ENCODE assay signal across 7 mouse cellular contexts in the genomic region with DNA sequence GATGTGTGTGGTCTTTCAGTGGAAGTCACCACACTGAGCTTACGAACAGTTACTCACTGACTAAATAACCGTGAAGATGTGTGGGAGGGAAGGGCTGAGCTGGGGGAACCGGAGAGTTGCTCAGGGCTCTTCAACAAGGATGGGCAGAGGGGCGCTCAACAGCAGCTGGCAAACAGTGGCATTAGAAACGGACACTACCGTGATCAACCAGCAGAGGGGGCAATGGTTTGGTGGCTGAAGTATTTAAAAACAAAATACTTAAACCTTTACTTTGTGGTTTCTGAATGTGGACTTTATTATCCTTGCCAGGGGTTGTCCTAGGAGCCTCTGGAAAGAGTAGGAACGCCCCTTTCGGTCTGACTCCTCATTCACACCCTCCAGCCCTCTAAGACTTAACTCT. TPM values are rescaled to one million over a fixed set of nuclear protein-coding genes. Genes with fewer than 3 reads are reported as not detected.
DNase-seq lines count a peak whose midpoint lies in the region; ATAC-seq and TF ChIP-seq lines count a peak whose summit lies in the region.

No protein-coding gene starts in this region.

- H3K4me3 ChIP-seq in embryonic facial prominence, embryonic 14.5 days (ENCODE audit: low read depth, low read length): no peak overlapping the region
- H3K4me3 ChIP-seq in kidney, postnatal 0 days (replicated peaks; ENCODE audit: low read depth, low read length): no peak overlapping the region
- no peak overlapping the region for H3K4me3 ChIP-seq in lung, adult 2 months (replicated peaks; ENCODE audit: extremely low read depth, low read depth, low read length)
- no peak overlapping the region for H3K4me3 ChIP-seq in small intestine, adult 2 months (ENCODE audit: low read depth, low read length)

- no peak overlapping the region for H3K4me2 ChIP-seq in embryonic facial prominence, embryonic 14.5 days (ENCODE audit: low read depth, low read length)
- H3K4me2 ChIP-seq in kidney, postnatal 0 days (ENCODE audit: low read length): no peak overlapping the region

- no peak for TF ChIP-seq POLR2A in lung, adult 2 months (IDR thresholded peaks at IDR 0.05; ENCODE audit: borderline replicate concordance, extremely low read depth, low read depth, low read length)
- TF ChIP-seq POLR2A in small intestine, adult 2 months (IDR thresholded peaks at IDR 0.05; ENCODE audit: low read depth, low read length): no peak

- no peak overlapping the region for H3K27ac ChIP-seq in embryonic facial prominence, embryonic 14.5 days (replicated peaks; ENCODE audit: low read depth, low read length)
- H3K27ac ChIP-seq in kidney, postnatal 0 days: no peak overlapping the region
- H3K27ac ChIP-seq in small intestine, adult 2 months (ENCODE audit: insufficient read depth, low read depth, low read length): no peak overlapping the region

- no peaks in the 10 kb centered on the region for H3K27me3 ChIP-seq in embryonic facial prominence, embryonic 14.5 days (replicated peaks; ENCODE audit: control insufficient read depth, insufficient read depth, low read length)
- no peaks in the 10 kb centered on the region for H3K27me3 ChIP-seq in kidney, postnatal 0 days (ENCODE audit: insufficient read depth, low read length)
- no peaks in the 10 kb centered on the region for H3K27me3 ChIP-seq in small intestine, adult 2 months (ENCODE audit: control insufficient read depth, insufficient read depth, low read length)

- H3K4me1 ChIP-seq in embryonic facial prominence, embryonic 14.5 days (ENCODE audit: control insufficient read depth, insufficient read depth, low read length): no peaks in the 10 kb centered on the region
- H3K4me1 ChIP-seq in kidney, postnatal 0 days (replicated peaks; ENCODE audit: insufficient read depth, low read length): no peaks in the 10 kb centered on the region
- H3K4me1 ChIP-seq in lung, adult 2 months (ENCODE audit: control insufficient read depth, insufficient read depth, low read length): peaks cover 5% of the 10 kb centered on the region
- peaks cover 4% of the 10 kb centered on the region; the same call in 1 of the 2 replicates for H3K4me1 ChIP-seq in small intestine, adult 2 months (ENCODE audit: control insufficient read depth, insufficient read depth, insufficient read length, low read length)

- TF ChIP-seq CTCF in kidney, postnatal 0 days (IDR thresholded peaks at IDR 0.05; ENCODE audit: low read depth): peak; percentile 75
- TF ChIP-seq CTCF in lung, adult 2 months (IDR thresholded peaks at IDR 0.05; ENCODE audit: insufficient read depth, low read length): peak; percentile 75
- TF ChIP-seq CTCF in small intestine, adult 2 months (IDR thresholded peaks at IDR 0.05; ENCODE audit: extremely low read depth, insufficient read length, insufficient replicate concordance, low read depth, low read length): peak; percentile 58; the same call in 1 of the 2 replicates

- H3K36me3 ChIP-seq in embryonic facial prominence, embryonic 14.5 days (ENCODE audit: control insufficient read depth, insufficient read depth, low read length): peaks cover 24% of the 10 kb centered on the region
- peaks cover 12% of the 10 kb centered on the region; the same call in 1 of the 2 replicates for H3K36me3 ChIP-seq in kidney, postnatal 0 days (ENCODE audit: insufficient read depth, low read length)
- H3K36me3 ChIP-seq in small intestine, adult 2 months (ENCODE audit: control insufficient read depth, insufficient read depth, low read length): no peaks in the 10 kb centered on the region

- WGBS in embryonic facial prominence, embryonic 14.5 days: 42% methylated on average over 8 of the region's 8 CpGs
- WGBS in kidney, postnatal 0 days: 41% methylated on average over 8 of the region's 8 CpGs
- WGBS in lung, adult 2 months: 31% methylated on average over 8 of the region's 8 CpGs
- 38% methylated on average over 8 of the region's 8 CpGs for WGBS in small intestine, adult 2 months

- ATAC-seq in embryonic facial prominence, embryonic 14.5 days (ENCODE audit: low read depth): no peak
- no peak for ATAC-seq in kidney, postnatal 0 days (replicated peaks; ENCODE audit: low FRiP score, low read depth)

- H3K9me3 ChIP-seq in embryonic facial prominence, embryonic 14.5 days (ENCODE audit: control insufficient read depth, low read length): no peaks in the 10 kb centered on the region
- H3K9me3 ChIP-seq in kidney, postnatal 0 days (replicated peaks; ENCODE audit: low read length): no peaks in the 10 kb centered on the region

- DNase-seq in right cerebral cortex, adult 18-20 months: peak; percentile 24
- DNase-seq in right cerebral cortex, postnatal 36 days (ENCODE audit: low spot score in 2 of 2): no peak
- peak; percentile 32 for DNase-seq in adipocyte (ENCODE audit: low spot score)
- DNase-seq in embryonic facial prominence, embryonic 14.5 days (ENCODE audit: low spot score): peak; percentile 37
- DNase-seq in kidney, postnatal 0 days (ENCODE audit: low spot score): peak; percentile 72
- DNase-seq in lung, adult 2 months: peak; percentile 66

- H3K9ac ChIP-seq in embryonic facial prominence, embryonic 14.5 days (ENCODE audit: low read depth, low read length): no peak overlapping the region
- no peak overlapping the region for H3K9ac ChIP-seq in kidney, postnatal 0 days (ENCODE audit: low read depth, low read length)

RNA-seq across cellular contexts. Expression of a gene that starts 10.2 kb away (rescaled TPM):
- polyA plus RNA-seq in embryonic facial prominence, embryonic 14.5 days (2014; fragmentation: Nextera tagmentation; extraction: Ambion mirVana): 22.7 and 24.3 TPM in 2 replicates
- polyA plus RNA-seq in kidney, postnatal 0 days (2015; fragmentation: Nextera tagmentation; extraction: Ambion mirVana): 13.4 and 16.1 TPM in 2 replicates
- polyA plus RNA-seq in lung, adult 2 months (2012; rRNA removed): 0.85 and 1.3 TPM in 2 replicates
- 0.09 and 0.19 TPM in 2 replicates for polyA plus RNA-seq in small intestine, adult 2 months (2012; rRNA removed)

RNA-seq across cellular contexts. Expression of a gene that starts 44.0 kb away (rescaled TPM):
- 22.1 and 24.6 TPM in 2 replicates for polyA plus RNA-seq in embryonic facial prominence, embryonic 14.5 days (2014; fragmentation: Nextera tagmentation; extraction: Ambion mirVana)
- polyA plus RNA-seq in kidney, postnatal 0 days (2015; fragmentation: Nextera tagmentation; extraction: Ambion mirVana): 25.9 and 28.5 TPM in 2 replicates
- polyA plus RNA-seq in lung, adult 2 months (2012; rRNA removed): 1.3 and 3.8 TPM in 2 replicates
- 0.13 and 0.85 TPM in 2 replicates for polyA plus RNA-seq in small intestine, adult 2 months (2012; rRNA removed)

Comparison
In these comparisons a context has a peak if more than half of its experiments do, and no peak if none do; other contexts are left out.
1. DNase-seq: peak in right cerebral cortex, adult 18-20 months (single experiment), adipocyte (single experiment), embryonic facial prominence, embryonic 14.5 days (single experiment), kidney, postnatal 0 days (single experiment) and lung, adult 2 months (single experiment); none in right cerebral cortex, postnatal 36 days (0 of 2).
2. Peak in every context shown above with its lines, with median percentiles within 50 percentile points of each other: CTCF ChIP-seq.